Mouse (Mus musculus): ENCODE results near the gene Arvcf.

DNA sequence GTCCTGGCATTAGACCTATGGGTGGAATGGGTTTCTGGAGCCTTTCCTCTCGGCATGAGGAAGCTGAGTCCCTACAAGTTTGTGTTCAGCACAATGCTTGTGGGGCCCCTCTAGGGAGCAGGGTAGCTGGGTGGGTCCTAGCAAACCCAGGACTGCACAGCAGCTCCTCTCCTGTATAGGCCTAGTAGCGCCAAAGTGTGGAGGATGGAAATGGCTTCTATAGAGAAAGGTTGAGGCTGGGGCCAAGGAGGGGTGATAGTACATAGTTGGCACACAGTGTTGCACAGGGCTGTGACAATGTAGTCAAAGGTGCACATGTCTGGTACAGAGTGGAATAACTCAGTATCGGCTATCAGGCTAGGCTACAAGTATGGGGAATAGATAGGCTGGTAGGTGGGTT is 46.1 kb downstream of the Arvcf start:
- TF ChIP-seq CTCF (IDR thresholded peaks at IDR 0.05; ENCODE audit: low read depth): no peak
- TF ChIP-seq EP300 (IDR thresholded peaks at IDR 0.05; ENCODE audit: low read depth): no peak
